Mouse (Mus musculus) megakaryocyte, embryonic 14.5 days (primary cell): ENCODE data around the gene Stom.

Source experiments
- FLI1 ChIP-seq: IDR thresholded peaks from 2 replicates; pipeline ENCODE4 v1.6.1; 2012; ENCODE audit warnings: low read length, inconsistent platforms, mixed read lengths
- GATA1 ChIP-seq: IDR thresholded peaks from 3 replicates; pipeline ENCODE4 v1.6.1; 2012; ENCODE audit warnings: mixed read lengths, low read length, inconsistent platforms, borderline replicate concordance

DNA sequence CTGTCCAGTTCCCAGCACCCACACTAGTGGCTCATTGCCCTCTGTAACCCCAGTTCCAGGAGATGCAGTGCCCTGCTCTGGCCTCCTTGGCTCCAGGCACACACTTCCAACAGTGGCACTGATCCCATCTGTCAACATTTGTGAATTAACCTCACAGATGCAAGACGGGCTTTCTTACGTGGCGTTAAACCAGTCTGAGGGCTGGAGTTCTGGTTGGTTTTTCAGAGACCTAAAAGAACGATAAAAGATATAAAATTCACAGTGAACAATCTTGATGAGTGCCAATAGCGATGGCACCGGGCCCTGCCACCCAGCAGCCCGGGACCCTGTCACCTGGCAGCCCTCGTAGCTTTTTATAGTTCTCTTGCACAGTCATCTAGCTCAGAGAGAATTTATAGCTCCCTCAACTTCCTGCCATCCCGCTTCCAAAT lies 48.7 kb upstream of the Stom start:
- TF ChIP-seq GATA1, result no peak
- TF ChIP-seq FLI1, result no peak
